Mouse (Mus musculus) kidney, postnatal 0 days (tissue): ENCODE data around the gene Car5b. TPM values are rescaled to one million over a fixed set of nuclear protein-coding genes. Genes with fewer than 3 reads are reported as not detected.
A peak's percentile ranks its signal among the peaks of the same experiment; 100 is the strongest.

Experiments
- ATAC-seq: fragments of 200-750 bp; cut with Nextera tagmentation; replicated peaks from 2 replicates; pipeline ENCODE4 v1.8.0; 2017; ENCODE audit warnings: low read depth, moderate number of reproducible peaks, moderate TSS enrichment, moderate library complexity; ENCODE audit not compliant: low FRiP score
- DNase-seq: peaks from one replicate; pipeline ENCODE4 v3.0.0-alpha.2; 2016; ENCODE audit warnings: low spot score
- H3K27ac ChIP-seq: fragments of 300-500 bp; sonication (generic); 2 replicates; pipeline ENCODE4 v1.5.1; 2014; ENCODE audit warnings: mild to moderate bottlenecking
- H3K27me3 ChIP-seq: fragments of 300-500 bp; sonication (generic); 2 replicates; pipeline ENCODE4 v1.6.1; 2014; ENCODE audit warnings: low read length, mixed read lengths; ENCODE audit not compliant: insufficient read depth
- H3K36me3 ChIP-seq: fragments of 300-500 bp; sonication (generic); 2 replicates; pipeline ENCODE4 v1.6.1; 2014; ENCODE audit warnings: low read length, mixed read lengths; ENCODE audit not compliant: insufficient read depth
- H3K4me1 ChIP-seq: fragments of 300-500 bp; sonication (generic); replicated peaks from 2 replicates; pipeline ENCODE4 v1.6.1; 2014; ENCODE audit warnings: antibody characterized with exemption, low read length, mixed read lengths; ENCODE audit not compliant: insufficient read depth
- H3K4me2 ChIP-seq: fragments of 300-500 bp; sonication (generic); 2 replicates; pipeline ENCODE4 v1.6.1; 2014; ENCODE audit warnings: mild to moderate bottlenecking, low read length, moderate library complexity, mixed read lengths
- H3K4me3 ChIP-seq: fragments of 300-500 bp; sonication (generic); replicated peaks from 2 replicates; pipeline ENCODE4 v1.5.1; 2014; ENCODE audit warnings: low read depth, low read length
- H3K9ac ChIP-seq: fragments of 300-500 bp; sonication (generic); 2 replicates; pipeline ENCODE4 v1.6.1; 2014; ENCODE audit warnings: low read depth, low read length
- H3K9me3 ChIP-seq: fragments of 300-500 bp; sonication (generic); replicated peaks from 2 replicates; pipeline ENCODE4 v1.6.1; 2016; ENCODE audit warnings: low read length, inconsistent platforms, mixed read lengths
- CTCF ChIP-seq: IDR thresholded peaks from 2 replicates; pipeline ENCODE4 v1.5.1; 2016; ENCODE audit warnings: antibody characterized with exemption, low read depth, mild to moderate bottlenecking, moderate library complexity
- WGBS: fragments of 180-500 bp; shearing (Covaris S2); extraction: QIAGEN DNeasy Blood & Tissue Kit; methylation state at CpG from one replicate; pipeline ENCODE4 v1.1.7; 2014; 5-methylcytosine and 5-hydroxymethylcytosine counted together
- polyA plus RNA-seq: library from polyadenylated mRNA; unstranded; fragments of >200 nt; fragmentation: Nextera tagmentation; extraction: Ambion mirVana; gene quantifications from 2 replicates; pipeline ENCODE4 v1.2.1, GENCODE M21; 2015

Gene Car5b
- 6.7 and 6.8 TPM in 2 replicates for polyA plus RNA-seq

- DNase-seq = peak; percentile 95
- peak within 1 kb of the TSS; percentile 13; the same call in 1 of the 2 replicates for H3K27ac ChIP-seq
- no peaks in the 10 kb centered on the region for H3K36me3 ChIP-seq
- peak within 1 kb of the TSS; percentile 64 for H3K4me2 ChIP-seq
- H3K9ac ChIP-seq = no peak within 1 kb of the TSS
- 24% methylated on average over 20 of the region's 22 CpGs for WGBS
- no peaks in the 10 kb centered on the region for H3K4me1 ChIP-seq
- H3K9me3 ChIP-seq = no peaks in the 10 kb centered on the region
- ATAC-seq = peak; percentile 99
- peak within 1 kb of the TSS; percentile 36 for H3K4me3 ChIP-seq
- H3K27me3 ChIP-seq = no peaks in the 10 kb centered on the region
- TF ChIP-seq CTCF = no peak
These were observed at the start of gene Car5b for GRCm38 (mm10) chrX:164027607-164028289. TSS of gene Car5b (minus strand) at chrX:164027997.

- ATAC-seq (peak; percentile 99), DNase-seq (peak; percentile 97)
- Histone ChIP-seq H3K4me2 (peak within 1 kb of the TSS; percentile 74), H3K4me1 (no peaks in the 10 kb centered on the region), H3K27me3 (no peaks in the 10 kb centered on the region), H3K9ac (peak within 1 kb of the TSS; percentile 61), H3K4me3 (peak within 1 kb of the TSS; percentile 54), H3K9me3 (no peaks in the 10 kb centered on the region), H3K36me3 (no peaks in the 10 kb centered on the region), H3K27ac (peak within 1 kb of the TSS; percentile 86)
- TF ChIP-seq CTCF = no peak
- 32% methylated on average over 54 of the region's 54 CpGs for WGBS
These were observed 48.4 kb upstream of the Car5b start, which contains the start of gene Siah1b for GRCm38 (mm10) chrX:164076040-164076775. TSS of gene Siah1b (minus strand) at chrX:164076493.

- Histone ChIP-seq H3K4me1 (no peaks in the 10 kb centered on the region), H3K9me3 (no peaks in the 10 kb centered on the region), H3K27me3 (no peaks in the 10 kb centered on the region), H3K27ac (no peak overlapping the region), H3K4me2 (no peak overlapping the region), H3K9ac (no peak overlapping the region), H3K4me3 (no peak overlapping the region), H3K36me3 (no peaks in the 10 kb centered on the region)
- no peak; the same call in 1 of the 2 replicates for ATAC-seq
- no peak for DNase-seq
- TF ChIP-seq CTCF = no peak
- 77% methylated on average over 4 of the region's 4 CpGs for WGBS
These were observed 41.2 kb upstream of the Car5b start for GRCm38 (mm10) chrX:164068968-164069367.

- peak; percentile 84 for TF ChIP-seq CTCF
- Histone ChIP-seq H3K27me3 (no peaks in the 10 kb centered on the region), H3K9ac (no peak overlapping the region), H3K36me3 (no peaks in the 10 kb centered on the region), H3K4me2 (no peak overlapping the region), H3K9me3 (no peaks in the 10 kb centered on the region), H3K27ac (no peak overlapping the region), H3K4me1 (no peaks in the 10 kb centered on the region), H3K4me3 (no peak overlapping the region)
- DNase-seq = peak; percentile 81
- ATAC-seq = 0 out of 2 replicates have a peak, but pooled peaks have one; percentile 49
- WGBS = 13% methylated on average over 2 of the region's 2 CpGs
These were observed 38.4 kb upstream of the Car5b start for GRCm38 (mm10) chrX:164066185-164066584.

- H3K4me2 ChIP-seq = no peak overlapping the region
- ATAC-seq (no peak), DNase-seq (no peak)
- no peak overlapping the region for H3K4me3 ChIP-seq
- no peak overlapping the region for H3K27ac ChIP-seq
- no peaks in the 10 kb centered on the region for H3K27me3 ChIP-seq
- no peaks in the 10 kb centered on the region for H3K4me1 ChIP-seq
- H3K9ac ChIP-seq = no peak overlapping the region
- 80% methylated on average over 4 of the region's 4 CpGs for WGBS
- no peak for TF ChIP-seq CTCF
- H3K9me3 ChIP-seq = no peaks in the 10 kb centered on the region
- H3K36me3 ChIP-seq = no peaks in the 10 kb centered on the region
These were observed 31.3 kb upstream of the Car5b start for GRCm38 (mm10) chrX:164059070-164059469.

- no peak for TF ChIP-seq CTCF
- no peak overlapping the region for H3K27ac ChIP-seq
These were observed 30.7 kb upstream of the Car5b start for GRCm38 (mm10) chrX:164058523-164058922.

More at GRCm38 (mm10) chrX:164058523-164058922, 30.7 kb upstream of the Car5b start:
- no peaks in the 10 kb centered on the region for H3K27me3 ChIP-seq
- WGBS = 81% methylated on average over 3 of the region's 3 CpGs
- H3K4me3 ChIP-seq = no peak overlapping the region
- DNase-seq (no peak), ATAC-seq (no peak)
- H3K9me3 ChIP-seq = no peaks in the 10 kb centered on the region
- no peaks in the 10 kb centered on the region for H3K36me3 ChIP-seq
- H3K4me1 ChIP-seq = no peaks in the 10 kb centered on the region
- H3K4me2 ChIP-seq = no peak overlapping the region
- H3K9ac ChIP-seq = no peak overlapping the region
